Mouse (Mus musculus) T-helper 2 cell (primary cell): ENCODE measurements around the gene Slc7a12.

Experiments
- in situ Hi-C: fragments of 300-600 bp; cut with MboI, MseI; formaldehyde crosslinking; loops from one replicate; pipeline ENCODE4 v1.15.1; 2025; ENCODE audit warnings: high pct_unique_total_duplicates

Slc7a12 gene

GRCm38 (mm10) chr3:14480397-14480796, at the start of gene Slc7a12:
Slc7a12 (plus strand) TSS chr3:14480697.
- in situ Hi-C loops = no loop called here

- in situ Hi-C loops = no loop called here
Measured at GRCm38 (mm10) chr3:14432381-14432780, 48.1 kb upstream of the Slc7a12 start.

DNA sequence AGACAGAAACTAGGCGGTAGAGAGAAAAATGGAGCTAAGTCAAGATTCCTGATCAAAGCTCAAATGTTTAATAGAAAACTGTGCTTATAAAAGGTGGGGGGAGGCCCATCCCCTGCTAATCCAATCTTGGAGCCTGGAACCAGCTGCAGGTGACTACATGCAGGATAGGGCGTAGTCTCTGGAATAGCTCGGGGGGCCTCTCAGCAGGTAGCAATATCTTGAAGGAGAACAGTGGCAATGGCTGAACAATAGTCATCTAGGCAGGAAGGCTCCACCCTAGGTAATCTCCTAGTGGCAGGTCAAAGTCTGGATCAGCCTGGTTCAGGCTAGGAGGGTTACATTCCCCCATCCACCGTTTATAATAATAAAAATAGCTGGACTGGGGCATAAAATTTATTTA, 34.5 kb upstream of the Slc7a12 start:
- in situ Hi-C loops = no loop called here

DNA sequence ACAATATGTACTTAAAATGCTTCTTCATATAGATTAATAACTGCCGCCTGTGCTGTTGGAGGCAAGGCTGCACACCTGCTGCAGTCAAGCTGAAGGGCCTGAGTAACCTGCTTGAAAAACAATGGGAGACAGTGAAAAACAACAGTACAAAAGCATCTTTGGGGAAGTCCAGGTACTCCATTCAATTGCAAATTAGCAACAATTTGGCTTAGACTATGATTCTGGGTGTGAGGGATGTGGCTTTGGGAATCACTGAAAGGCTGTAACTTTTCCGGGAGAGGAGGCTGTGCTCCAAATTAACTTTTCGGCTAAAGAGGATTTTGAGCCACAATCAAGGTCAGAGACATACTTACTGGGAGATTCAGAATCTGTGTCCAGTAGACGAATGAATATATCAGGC, 33.8 kb upstream of the Slc7a12 start:
- in situ Hi-C loops = no loop called here
